Mouse (Mus musculus): ENCODE results near the gene Mpo.

DNA sequence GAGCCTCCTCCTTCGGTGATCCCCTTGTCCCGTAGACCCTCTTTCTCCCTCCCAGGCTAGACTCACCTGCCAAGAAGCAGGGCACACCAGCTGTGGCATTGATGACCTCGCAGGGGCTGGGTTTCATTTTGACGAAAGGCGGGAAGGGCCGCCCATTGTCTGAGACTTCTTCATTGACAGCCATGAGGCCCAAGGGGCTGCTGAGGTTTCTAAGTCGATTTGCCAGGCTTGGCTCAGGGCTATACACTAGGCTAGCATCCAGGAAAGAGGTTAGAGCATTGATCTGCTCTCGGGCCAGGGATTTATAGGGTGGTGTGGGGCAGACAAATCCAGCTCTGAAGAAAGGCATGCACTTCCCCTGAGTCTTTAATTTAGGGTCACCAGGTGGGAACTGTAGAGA, 21.4 kb downstream of the Mpo start:
- TF ChIP-seq EP300 (IDR thresholded peaks at IDR 0.05; ENCODE audit: low read depth in 1 of 2, low read length in 2 of 2) (no peak), CTCF (IDR thresholded peaks at IDR 0.05 in 2 of 3, conservative IDR thresholded peaks at IDR 0.05 in 1 of 3; ENCODE audit: control insufficient read depth in 1 of 3, insufficient read depth in 1 of 3, low read depth in 2 of 3, low read length in 3 of 3, poor library complexity in 1 of 3, severe bottlenecking in 1 of 3) (no peak)

All from MEL (cell line).